Mouse (Mus musculus) layer of hippocampus, postnatal 10 days (tissue): ENCODE results near the gene Gm2030. TPM values are rescaled to one million over a fixed set of nuclear protein-coding genes. Genes with fewer than 3 reads are reported as not detected.
"Not testable (repeated sequence)": the region's sequence is repeated elsewhere in the genome, so short reads cannot be mapped to it uniquely, and the experiment has no call there.

ENCODE experiments used
- DNase-seq, 2 experiments: peaks; one replicate each; pipeline ENCODE4 v3.0.0; 2021; ENCODE audit warnings: low spot score in 2 of 2
- long read RNA-seq: library from polyadenylated mRNA; stranded (forward); transcript quantifications from one replicate; pipeline ENCODE4 v2.0.0, GENCODE M21; 2023
- total RNA-seq, 2 experiments: library from RNA; stranded (reverse); gene quantifications; 2 replicates each; pipeline ENCODE4 v1.2.3; 2021

Gm2030 gene
- not detected for total RNA-seq
- long read RNA-seq: 0 reads

DNA sequence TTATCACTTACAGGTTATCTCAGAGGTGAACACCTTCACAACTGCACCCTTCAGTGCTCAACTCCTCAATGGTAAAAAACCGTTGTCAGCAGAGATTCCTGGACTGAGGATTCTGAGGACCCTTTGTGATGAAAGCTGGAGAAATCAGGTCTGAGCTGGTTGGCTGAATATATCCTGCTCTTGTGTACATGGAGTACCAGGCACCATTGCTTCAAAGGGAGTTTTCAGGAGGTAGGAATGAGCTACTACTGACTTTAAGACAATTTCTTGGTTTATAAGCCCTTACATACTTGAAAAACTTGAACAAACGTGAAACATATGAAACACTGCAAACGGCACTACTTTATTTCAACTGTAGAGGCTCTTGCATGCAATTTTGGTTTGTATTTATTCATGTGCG, at the start of gene Gm2030:
TSS of gene Gm2030 (minus strand) at position 101 of the 400 bp plus-strand sequence.
- not testable (repeated sequence) for DNase-seq

Other genes starting within 250 kb of the Gm2030 start
- not detected for gene Gm2012, start 78.7 kb downstream of the Gm2030 start, total RNA-seq
- gene Slx, start 235.5 kb upstream of the Gm2030 start, total RNA-seq: not detected